Mouse (Mus musculus): ENCODE data around the gene Slco1c1. TPM values are rescaled to one million over a fixed set of nuclear protein-coding genes. Genes with fewer than 3 reads are reported as not detected.

Gene Slco1c1
- polyA plus RNA-seq, 1 experiment: 56.1 TPM

- no peak for TF ChIP-seq POLR2A (IDR thresholded peaks at IDR 0.05; ENCODE audit: extremely low read depth, insufficient read depth, low read length)
- TF ChIP-seq CTCF (IDR thresholded peaks at IDR 0.05; ENCODE audit: extremely low read depth, insufficient read depth, low read length): no peak
- Histone ChIP-seq H3K27ac (ENCODE audit: insufficient read depth, low read length) (no peak overlapping the region), H3K4me3 (ENCODE audit: insufficient read depth, low read length) (no peak overlapping the region), H3K4me1 (ENCODE audit: control insufficient read depth, insufficient read depth, low read length) (no peaks in the 10 kb centered on the region)
Measured at GRCm38 (mm10) chr6:141522541-141522940, 1.6 kb upstream of the Slco1c1 start.

- Histone ChIP-seq H3K4me3 (ENCODE audit: insufficient read depth, low read length) (no peak overlapping the region), H3K4me1 (ENCODE audit: control insufficient read depth, insufficient read depth, low read length) (no peaks in the 10 kb centered on the region), H3K27ac (ENCODE audit: insufficient read depth, low read length) (no peak overlapping the region)
- TF ChIP-seq CTCF (IDR thresholded peaks at IDR 0.05; ENCODE audit: extremely low read depth, insufficient read depth, low read length) (no peak), POLR2A (IDR thresholded peaks at IDR 0.05; ENCODE audit: extremely low read depth, insufficient read depth, low read length) (no peak)
Measured at GRCm38 (mm10) chr6:141525787-141526186, 1.6 kb downstream of the Slco1c1 start.

GRCm38 (mm10) chr6:141530865-141531264 is 6.7 kb downstream of the Slco1c1 start:
- H3K4me1 ChIP-seq (ENCODE audit: control insufficient read depth, insufficient read depth, low read length): no peaks in the 10 kb centered on the region
- no peak for TF ChIP-seq POLR2A (IDR thresholded peaks at IDR 0.05; ENCODE audit: extremely low read depth, insufficient read depth, low read length)
- no peak for TF ChIP-seq CTCF (IDR thresholded peaks at IDR 0.05; ENCODE audit: extremely low read depth, insufficient read depth, low read length)
- H3K27ac ChIP-seq (ENCODE audit: insufficient read depth, low read length): peak overlapping the region; percentile 87; the same call in 1 of the 2 replicates
- no peak overlapping the region for H3K4me3 ChIP-seq (ENCODE audit: insufficient read depth, low read length)

GRCm38 (mm10) chr6:141537298-141537697 is 13.1 kb downstream of the Slco1c1 start:
- TF ChIP-seq CTCF (IDR thresholded peaks at IDR 0.05; ENCODE audit: extremely low read depth, insufficient read depth, low read length) (no peak), POLR2A (IDR thresholded peaks at IDR 0.05; ENCODE audit: extremely low read depth, insufficient read depth, low read length) (no peak)
- Histone ChIP-seq H3K4me1 (ENCODE audit: control insufficient read depth, insufficient read depth, low read length) (no peaks in the 10 kb centered on the region), H3K27ac (ENCODE audit: insufficient read depth, low read length) (no peak overlapping the region), H3K4me3 (ENCODE audit: insufficient read depth, low read length) (no peak overlapping the region)

- no peak overlapping the region for H3K27ac ChIP-seq (ENCODE audit: insufficient read depth, low read length)
- H3K4me3 ChIP-seq (ENCODE audit: insufficient read depth, low read length): no peak overlapping the region
- TF ChIP-seq CTCF (IDR thresholded peaks at IDR 0.05; ENCODE audit: extremely low read depth, insufficient read depth, low read length): no peak
- no peak for TF ChIP-seq POLR2A (IDR thresholded peaks at IDR 0.05; ENCODE audit: extremely low read depth, insufficient read depth, low read length)
- no peaks in the 10 kb centered on the region for H3K4me1 ChIP-seq (ENCODE audit: control insufficient read depth, insufficient read depth, low read length)
Measured at GRCm38 (mm10) chr6:141541136-141541535, 17.0 kb downstream of the Slco1c1 start.

- no peak for TF ChIP-seq POLR2A (IDR thresholded peaks at IDR 0.05; ENCODE audit: extremely low read depth, insufficient read depth, low read length)
- no peak for TF ChIP-seq CTCF (IDR thresholded peaks at IDR 0.05; ENCODE audit: extremely low read depth, insufficient read depth, low read length)
- no peaks in the 10 kb centered on the region for H3K4me1 ChIP-seq (ENCODE audit: control insufficient read depth, insufficient read depth, low read length)
- H3K27ac ChIP-seq (ENCODE audit: insufficient read depth, low read length): no peak overlapping the region
- no peak overlapping the region for H3K4me3 ChIP-seq (ENCODE audit: insufficient read depth, low read length)
Measured at GRCm38 (mm10) chr6:141543344-141543743, 19.2 kb downstream of the Slco1c1 start.

- Histone ChIP-seq H3K4me1 (ENCODE audit: control insufficient read depth, insufficient read depth, low read length) (no peaks in the 10 kb centered on the region), H3K4me3 (ENCODE audit: insufficient read depth, low read length) (no peak overlapping the region)
Measured at GRCm38 (mm10) chr6:141558118-141558517, 34.0 kb downstream of the Slco1c1 start.

GRCm38 (mm10) chr6:141567366-141567765 is 43.2 kb downstream of the Slco1c1 start:
- H3K4me1 ChIP-seq (ENCODE audit: control insufficient read depth, insufficient read depth, low read length): no peaks in the 10 kb centered on the region
- H3K27ac ChIP-seq (ENCODE audit: insufficient read depth, low read length): no peak overlapping the region
- TF ChIP-seq CTCF (IDR thresholded peaks at IDR 0.05; ENCODE audit: extremely low read depth, insufficient read depth, low read length) (no peak), POLR2A (IDR thresholded peaks at IDR 0.05; ENCODE audit: extremely low read depth, insufficient read depth, low read length) (no peak)
- H3K4me3 ChIP-seq (ENCODE audit: insufficient read depth, low read length): no peak overlapping the region

More at GRCm38 (mm10) chr6:141558118-141558517, 34.0 kb downstream of the Slco1c1 start:
- TF ChIP-seq POLR2A (IDR thresholded peaks at IDR 0.05; ENCODE audit: extremely low read depth, insufficient read depth, low read length): no peak
- TF ChIP-seq CTCF (IDR thresholded peaks at IDR 0.05; ENCODE audit: extremely low read depth, insufficient read depth, low read length): no peak
- H3K27ac ChIP-seq (ENCODE audit: insufficient read depth, low read length): no peak overlapping the region

GRCm38 (mm10) chr6:141567852-141568558 is 43.8 kb downstream of the Slco1c1 start:
- Histone ChIP-seq H3K4me1 (ENCODE audit: control insufficient read depth, insufficient read depth, low read length) (no peaks in the 10 kb centered on the region), H3K27ac (ENCODE audit: insufficient read depth, low read length) (no peak overlapping the region), H3K4me3 (ENCODE audit: insufficient read depth, low read length) (no peak overlapping the region)
- TF ChIP-seq POLR2A (IDR thresholded peaks at IDR 0.05; ENCODE audit: extremely low read depth, insufficient read depth, low read length) (no peak), CTCF (IDR thresholded peaks at IDR 0.05; ENCODE audit: extremely low read depth, insufficient read depth, low read length) (no peak)

- Histone ChIP-seq H3K27ac (ENCODE audit: insufficient read depth, low read length) (no peak overlapping the region), H3K4me3 (ENCODE audit: insufficient read depth, low read length) (no peak overlapping the region), H3K4me1 (ENCODE audit: control insufficient read depth, insufficient read depth, low read length) (no peaks in the 10 kb centered on the region)
- TF ChIP-seq POLR2A (IDR thresholded peaks at IDR 0.05; ENCODE audit: extremely low read depth, insufficient read depth, low read length) (no peak), CTCF (IDR thresholded peaks at IDR 0.05; ENCODE audit: extremely low read depth, insufficient read depth, low read length) (no peak)
Measured at GRCm38 (mm10) chr6:141568559-141568946, 44.4 kb downstream of the Slco1c1 start.

Measured in cortical plate, adult 2 months (tissue).